Mouse (Mus musculus) heart, embryonic 11.5 days (tissue): ENCODE data around the gene Uba7. TPM values are rescaled to one million over a fixed set of nuclear protein-coding genes. Genes with fewer than 3 reads are reported as not detected.

Source experiments
- ATAC-seq: fragments of 200-750 bp; cut with Nextera tagmentation; replicated peaks from 2 replicates; pipeline ENCODE4 v1.8.0; 2017; ENCODE audit warnings: moderate library complexity; ENCODE audit not compliant: insufficient number of reproducible peaks, low FRiP score, low TSS enrichment
- H3K27ac ChIP-seq: fragments of 300-500 bp; sonication (generic); 2 replicates; pipeline ENCODE4 v1.5.1; 2014; ENCODE audit warnings: mild to moderate bottlenecking, low read depth, low read length
- H3K27me3 ChIP-seq: fragments of 300-500 bp; sonication (generic); 2 replicates; pipeline ENCODE4 v1.6.1; 2014; ENCODE audit warnings: mild to moderate bottlenecking, low read length, mixed read lengths; ENCODE audit not compliant: control insufficient read depth, insufficient read depth
- H3K36me3 ChIP-seq: fragments of 300-500 bp; sonication (generic); 2 replicates; pipeline ENCODE4 v1.6.1; 2014; ENCODE audit warnings: mild to moderate bottlenecking, low read length, moderate library complexity, mixed read lengths; ENCODE audit not compliant: control insufficient read depth, insufficient read depth
- H3K4me1 ChIP-seq: fragments of 300-500 bp; sonication (generic); 2 replicates; pipeline ENCODE4 v1.6.1; 2014; ENCODE audit warnings: low read length; ENCODE audit not compliant: control insufficient read depth, insufficient read depth
- H3K4me2 ChIP-seq: fragments of 300-500 bp; sonication (generic); 2 replicates; pipeline ENCODE4 v1.6.1; 2014; ENCODE audit warnings: mild to moderate bottlenecking, moderate library complexity
- H3K4me3 ChIP-seq: fragments of 300-500 bp; sonication (generic); 2 replicates; pipeline ENCODE4 v1.5.1; 2014; ENCODE audit warnings: low read depth, low read length
- H3K9ac ChIP-seq: fragments of 300-500 bp; sonication (generic); 2 replicates; pipeline ENCODE4 v1.6.1; 2014; ENCODE audit warnings: mild to moderate bottlenecking, low read depth, low read length, moderate library complexity
- H3K9me3 ChIP-seq: fragments of 300-500 bp; sonication (generic); replicated peaks from 2 replicates; pipeline ENCODE4 v1.6.1; 2016; ENCODE audit warnings: low read length; ENCODE audit not compliant: control insufficient read depth
- WGBS: fragments of 180-500 bp; shearing (Covaris S2); extraction: QIAGEN DNeasy Blood & Tissue Kit; methylation state at CpG from one replicate; pipeline ENCODE4 v1.1.7; 2014; ENCODE audit not compliant: insufficient replicate concordance; 5-methylcytosine and 5-hydroxymethylcytosine counted together
- polyA plus RNA-seq: library from polyadenylated mRNA; unstranded; fragments of >200 nt; fragmentation: Nextera tagmentation; extraction: Ambion mirVana; gene quantifications from 2 replicates; pipeline ENCODE4 v1.2.1, GENCODE M21; 2014

Uba7 gene
- 43.9 and 47.8 TPM in 2 replicates for polyA plus RNA-seq

DNA sequence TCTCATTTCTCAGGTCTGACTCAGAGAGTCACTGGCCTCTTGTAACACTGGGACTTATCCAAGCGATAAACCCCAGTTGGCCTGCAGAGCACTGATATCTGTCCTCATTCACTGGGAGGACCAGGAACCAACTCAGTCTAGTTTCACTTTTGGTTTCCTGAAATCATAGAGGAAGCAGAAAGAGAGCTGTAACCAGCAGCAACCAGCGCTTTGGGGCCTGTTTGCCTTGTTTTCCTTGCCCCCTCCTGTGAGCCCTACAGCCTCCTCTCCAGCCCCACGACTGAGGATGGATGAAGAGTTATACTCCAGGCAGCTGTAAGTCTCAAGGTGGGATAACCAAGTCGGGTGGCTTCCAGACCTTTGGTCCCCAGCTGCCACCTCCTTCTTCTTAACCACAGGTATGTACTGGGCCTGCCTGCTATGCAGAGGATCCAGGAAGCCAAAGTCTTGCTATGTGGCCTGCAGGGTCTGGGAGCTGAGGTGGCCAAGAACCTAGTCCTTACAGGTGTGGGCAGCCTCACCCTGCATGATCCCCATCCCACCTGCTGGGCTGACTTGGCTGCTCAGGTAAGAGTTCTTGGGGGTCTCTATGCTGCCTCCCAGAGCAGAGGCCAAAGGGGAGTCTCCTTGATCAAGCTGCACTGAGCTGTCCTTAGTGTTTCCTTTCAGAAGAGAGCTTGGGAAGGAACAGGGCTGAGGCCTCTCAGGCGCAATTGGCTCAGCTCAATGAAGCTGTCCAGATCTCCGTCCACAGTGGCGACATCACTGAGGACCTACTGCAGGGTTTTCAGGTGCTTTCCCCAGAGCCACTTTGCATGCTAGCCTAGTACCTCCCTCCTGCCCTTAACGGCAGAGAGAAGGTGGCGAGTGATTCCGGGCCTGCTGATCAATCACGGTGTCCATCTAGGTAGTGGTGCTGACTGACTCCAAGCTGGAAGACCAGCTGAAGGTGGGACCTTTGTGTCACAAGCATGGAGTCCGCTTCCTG is at the start of gene Uba7:
TSS of gene Uba7 (plus strand) at position 107 of the 988 bp plus-strand sequence.
- peak within 1 kb of the TSS; percentile 73 for H3K4me2 ChIP-seq

DNA sequence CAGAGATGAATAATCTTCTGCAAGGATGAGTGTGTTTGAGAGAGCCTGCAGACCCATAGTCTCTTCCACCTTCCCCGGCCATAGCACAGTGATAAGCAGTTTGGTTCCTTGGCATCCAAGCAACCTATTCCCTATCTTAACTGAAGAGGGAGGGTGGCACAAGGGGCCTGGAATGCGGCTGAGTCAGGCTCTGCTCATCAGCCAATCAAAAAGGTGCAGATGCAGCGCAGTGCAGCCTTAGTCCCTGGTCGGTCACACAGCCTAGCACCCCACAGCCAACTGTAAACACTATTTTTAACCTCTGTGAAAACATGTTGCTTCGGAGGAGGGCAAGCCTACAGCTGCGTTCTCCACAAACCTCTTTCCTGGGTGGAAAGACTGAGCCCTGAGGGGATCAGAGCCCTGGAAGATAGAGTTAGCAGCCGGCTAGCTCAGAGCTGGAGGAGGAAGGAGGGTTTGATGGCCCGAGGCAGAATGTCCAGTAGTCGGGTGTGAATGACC is 48.3 kb upstream of the Uba7 start:
- H3K27ac ChIP-seq = peak overlapping the region; percentile 29; the same call in 1 of the 2 replicates
- no peak overlapping the region for H3K4me3 ChIP-seq
- H3K4me2 ChIP-seq = no peak overlapping the region
- H3K9me3 ChIP-seq = no peaks in the 10 kb centered on the region
- H3K9ac ChIP-seq = no peak overlapping the region
- no peak for ATAC-seq
- H3K4me1 ChIP-seq = peaks cover 31% of the 10 kb centered on the region
- no peaks in the 10 kb centered on the region for H3K27me3 ChIP-seq
- WGBS = 20% methylated on average over 9 of the region's 9 CpGs
- H3K36me3 ChIP-seq = no peaks in the 10 kb centered on the region

More for the DNA sequence above, at the start of gene Uba7:
- no peaks in the 10 kb centered on the region for H3K27me3 ChIP-seq
- peaks cover 57% of the 10 kb centered on the region for H3K4me1 ChIP-seq
- H3K9me3 ChIP-seq = no peaks in the 10 kb centered on the region
- H3K9ac ChIP-seq = peak within 1 kb of the TSS; percentile 77
- H3K27ac ChIP-seq = peak within 1 kb of the TSS; percentile 97
- peaks cover 9% of the 10 kb centered on the region for H3K36me3 ChIP-seq
- peak; percentile 72 for ATAC-seq
- H3K4me3 ChIP-seq = peak within 1 kb of the TSS; percentile 47
- 44% methylated on average over 12 of the region's 12 CpGs for WGBS

DNA sequence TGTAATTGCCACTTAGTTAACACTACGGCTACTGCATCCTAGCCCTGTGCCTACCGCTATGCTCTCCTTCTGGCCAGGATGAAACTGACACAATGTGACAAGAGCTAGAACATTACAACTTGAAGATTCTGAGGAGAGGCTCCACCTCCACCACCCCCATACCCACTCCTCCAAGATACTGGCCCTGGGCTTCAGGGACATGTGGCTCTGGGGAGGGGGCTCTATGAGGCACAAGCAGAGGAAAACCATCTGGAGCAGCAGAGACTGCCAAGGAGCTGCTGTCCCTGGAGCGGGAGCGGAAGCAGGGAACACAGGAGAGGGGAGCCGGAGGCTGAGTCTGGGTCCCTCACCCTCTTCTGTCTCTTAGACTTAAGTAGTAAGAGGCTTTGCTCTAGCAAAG is 47.6 kb upstream of the Uba7 start:
- Histone ChIP-seq H3K36me3 (no peaks in the 10 kb centered on the region), H3K9ac (no peak overlapping the region), H3K4me1 (peaks cover 31% of the 10 kb centered on the region), H3K27ac (no peak overlapping the region), H3K4me3 (no peak overlapping the region), H3K9me3 (no peaks in the 10 kb centered on the region), H3K27me3 (no peaks in the 10 kb centered on the region), H3K4me2 (no peak overlapping the region)
- no peak for ATAC-seq
- 56% methylated on average over 5 of the region's 5 CpGs for WGBS

DNA sequence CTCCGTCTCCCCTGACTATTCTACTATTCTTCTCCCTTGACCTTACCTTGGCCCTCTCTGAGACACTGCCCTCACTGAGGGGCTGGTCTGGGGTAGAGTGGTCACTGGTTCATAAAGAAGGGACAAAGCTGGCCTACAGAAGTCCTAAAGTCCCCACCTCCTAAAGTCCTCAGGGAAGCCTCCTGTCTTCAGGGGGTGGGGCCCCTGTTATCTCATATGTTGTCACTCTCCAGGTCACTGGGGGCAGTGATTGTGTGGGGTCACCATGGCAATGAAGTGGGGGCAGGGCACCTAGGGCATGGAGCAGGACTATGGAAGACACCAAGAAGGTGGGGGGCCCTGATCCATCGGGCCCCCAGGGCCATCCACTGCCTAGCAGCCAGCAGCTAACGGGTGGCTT is 47.1 kb upstream of the Uba7 start, which contains the start of gene Actl11:
TSS of gene Actl11 (plus strand) at position 301 of the 400 bp plus-strand sequence.
- H3K27ac ChIP-seq = peak within 1 kb of the TSS; percentile 29; the same call in 1 of the 2 replicates
- H3K4me2 ChIP-seq = no peak within 1 kb of the TSS
- no peak for ATAC-seq
- H3K27me3 ChIP-seq = no peaks in the 10 kb centered on the region
- H3K4me1 ChIP-seq = peaks cover 31% of the 10 kb centered on the region
- no peak within 1 kb of the TSS for H3K4me3 ChIP-seq
- no peaks in the 10 kb centered on the region for H3K9me3 ChIP-seq
- no peak within 1 kb of the TSS for H3K9ac ChIP-seq
- WGBS = 62% methylated on average over 3 of the region's 3 CpGs
- no peaks in the 10 kb centered on the region for H3K36me3 ChIP-seq

DNA sequence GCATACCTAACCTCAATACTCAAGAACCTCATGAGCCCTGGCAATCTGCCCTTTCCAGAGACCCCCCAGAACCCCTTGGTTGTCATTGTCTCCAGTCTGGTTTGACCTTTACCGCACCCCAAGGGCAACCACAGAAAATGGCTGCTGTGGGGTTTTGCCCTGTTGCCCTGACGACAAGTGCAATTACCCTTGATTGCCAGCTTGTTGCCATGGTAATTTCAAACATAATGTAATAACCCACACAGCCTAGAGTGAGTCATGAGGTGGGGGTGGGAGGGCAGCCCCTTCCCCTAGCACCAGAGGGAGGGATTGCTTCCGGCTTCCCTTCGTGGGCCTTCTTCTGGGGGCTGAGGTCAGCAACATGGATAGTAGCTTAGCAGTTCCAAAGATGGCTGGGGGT is 43.1 kb upstream of the Uba7 start:
- H3K4me1 ChIP-seq = peaks cover 26% of the 10 kb centered on the region
- no peak overlapping the region for H3K4me3 ChIP-seq
- WGBS = 77% methylated on average over 4 of the region's 4 CpGs
- H3K36me3 ChIP-seq = no peaks in the 10 kb centered on the region
- H3K27me3 ChIP-seq = peaks cover 32% of the 10 kb centered on the region
- H3K27ac ChIP-seq = no peak overlapping the region
- H3K9me3 ChIP-seq = no peaks in the 10 kb centered on the region
- no peak overlapping the region for H3K4me2 ChIP-seq
- no peak overlapping the region for H3K9ac ChIP-seq
- ATAC-seq = no peak

DNA sequence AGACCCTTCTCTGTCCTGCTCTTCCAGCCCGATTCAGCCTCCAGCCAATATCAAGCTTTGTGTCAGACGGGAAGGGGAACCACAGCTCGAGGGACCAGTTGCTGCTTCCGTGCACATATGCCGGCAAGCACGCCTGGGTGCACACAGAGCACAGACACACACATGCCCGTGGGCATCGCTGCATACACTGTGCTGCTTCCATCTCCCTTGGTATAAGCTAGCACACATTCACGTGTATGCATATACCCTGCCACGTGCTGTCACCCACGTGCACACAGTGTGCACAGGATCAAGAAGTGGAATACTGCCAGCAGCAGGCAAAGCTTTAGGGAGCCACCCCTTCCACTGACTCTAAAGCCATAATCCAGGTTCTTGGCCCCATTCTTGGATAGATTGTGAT is 41.2 kb upstream of the Uba7 start:
- H3K36me3 ChIP-seq = no peaks in the 10 kb centered on the region
- no peak overlapping the region for H3K9ac ChIP-seq
- no peak overlapping the region for H3K4me3 ChIP-seq
- H3K9me3 ChIP-seq = no peaks in the 10 kb centered on the region
- no peak for ATAC-seq
- no peak overlapping the region for H3K27ac ChIP-seq
- peaks cover 12% of the 10 kb centered on the region for H3K4me1 ChIP-seq
- 81% methylated on average over 11 of the region's 11 CpGs for WGBS
- H3K27me3 ChIP-seq = peaks cover 46% of the 10 kb centered on the region
- H3K4me2 ChIP-seq = no peak overlapping the region

DNA sequence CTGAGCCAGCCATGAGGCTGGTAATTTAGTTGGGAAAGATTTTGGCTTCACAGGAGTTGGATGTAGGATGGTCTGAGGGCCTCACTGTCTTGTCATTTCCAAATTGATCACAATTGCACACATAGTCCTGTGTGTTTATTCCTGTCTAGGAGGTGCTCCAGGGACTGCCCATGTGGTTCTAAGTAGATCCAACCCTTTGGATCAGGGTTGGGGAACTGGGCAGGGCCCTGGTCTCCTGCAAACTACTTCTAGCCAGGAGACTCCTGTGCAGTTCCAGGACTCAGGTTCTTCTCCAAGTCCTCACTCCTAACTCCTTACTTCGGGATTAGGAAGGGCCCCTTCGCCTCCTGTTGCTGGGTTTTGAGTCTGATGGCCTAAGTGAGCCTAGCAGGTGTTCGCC is 39.9 kb upstream of the Uba7 start, which contains the start of gene Camkv:
TSS of gene Camkv (plus strand) at position 301 of the 400 bp plus-strand sequence.
- peak within 1 kb of the TSS; percentile 56 for H3K9ac ChIP-seq
- H3K27ac ChIP-seq = no peak within 1 kb of the TSS
- WGBS = 12% methylated on average over 3 of the region's 3 CpGs
- H3K4me2 ChIP-seq = peak within 1 kb of the TSS; percentile 91
- H3K36me3 ChIP-seq = no peaks in the 10 kb centered on the region
- H3K4me3 ChIP-seq = peak within 1 kb of the TSS; percentile 53
- H3K4me1 ChIP-seq = peaks cover 12% of the 10 kb centered on the region
- no peaks in the 10 kb centered on the region for H3K9me3 ChIP-seq
- no peak for ATAC-seq
- peaks cover 53% of the 10 kb centered on the region for H3K27me3 ChIP-seq

DNA sequence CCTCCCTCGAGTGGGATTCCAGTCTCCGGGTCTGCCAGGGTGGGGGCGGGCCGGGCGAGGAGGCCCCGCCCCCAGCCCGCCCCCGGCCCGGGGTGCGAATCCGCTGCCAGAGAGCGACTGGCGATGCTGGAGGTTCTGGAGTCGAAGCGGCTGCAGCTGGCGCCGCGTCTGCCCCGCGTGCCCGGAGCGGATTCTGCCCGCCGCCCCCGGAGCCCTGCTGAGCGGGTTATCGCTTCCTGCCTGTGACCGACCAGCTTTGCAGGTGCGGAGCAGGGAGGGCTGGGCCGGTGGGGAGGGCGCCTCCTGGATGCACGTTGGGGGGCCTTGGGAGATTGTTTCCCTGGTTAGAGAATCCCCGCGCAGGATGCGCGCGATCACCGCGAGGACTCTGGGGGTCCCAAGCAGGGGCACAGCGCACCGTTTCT is 39.5 kb upstream of the Uba7 start:
- peak overlapping the region; percentile 56 for H3K9ac ChIP-seq
- WGBS = under 1% methylated on average over 41 of the region's 41 CpGs

More for the DNA sequence above, 39.5 kb upstream of the Uba7 start:
- no peaks in the 10 kb centered on the region for H3K36me3 ChIP-seq
- H3K4me3 ChIP-seq = peak overlapping the region; percentile 53
- no peaks in the 10 kb centered on the region for H3K9me3 ChIP-seq
- ATAC-seq = no peak
- no peak overlapping the region for H3K27ac ChIP-seq
- peaks cover 53% of the 10 kb centered on the region for H3K27me3 ChIP-seq
- H3K4me1 ChIP-seq = peaks cover 12% of the 10 kb centered on the region
- peak overlapping the region; percentile 91 for H3K4me2 ChIP-seq
